Mouse (Mus musculus) kidney, postnatal 0 days (tissue): Measurements from ENCODE around the gene Vgll4. TPM values are rescaled to one million over a fixed set of nuclear protein-coding genes. Genes with fewer than 3 reads are reported as not detected.

Experiments used
- ATAC-seq: fragments of 200-750 bp; cut with Nextera tagmentation; replicated peaks from 2 replicates; pipeline ENCODE4 v1.8.0; 2017; ENCODE audit warnings: low read depth, moderate number of reproducible peaks, moderate TSS enrichment, moderate library complexity; ENCODE audit not compliant: low FRiP score
- DNase-seq: peaks from one replicate; pipeline ENCODE4 v3.0.0-alpha.2; 2016; ENCODE audit warnings: low spot score
- H3K27ac ChIP-seq: fragments of 300-500 bp; sonication (generic); 2 replicates; pipeline ENCODE4 v1.5.1; 2014; ENCODE audit warnings: mild to moderate bottlenecking
- H3K27me3 ChIP-seq: fragments of 300-500 bp; sonication (generic); 2 replicates; pipeline ENCODE4 v1.6.1; 2014; ENCODE audit warnings: low read length, mixed read lengths; ENCODE audit not compliant: insufficient read depth
- H3K36me3 ChIP-seq: fragments of 300-500 bp; sonication (generic); 2 replicates; pipeline ENCODE4 v1.6.1; 2014; ENCODE audit warnings: low read length, mixed read lengths; ENCODE audit not compliant: insufficient read depth
- H3K4me1 ChIP-seq: fragments of 300-500 bp; sonication (generic); replicated peaks from 2 replicates; pipeline ENCODE4 v1.6.1; 2014; ENCODE audit warnings: antibody characterized with exemption, low read length, mixed read lengths; ENCODE audit not compliant: insufficient read depth
- H3K4me2 ChIP-seq: fragments of 300-500 bp; sonication (generic); 2 replicates; pipeline ENCODE4 v1.6.1; 2014; ENCODE audit warnings: mild to moderate bottlenecking, low read length, moderate library complexity, mixed read lengths
- H3K4me3 ChIP-seq: fragments of 300-500 bp; sonication (generic); replicated peaks from 2 replicates; pipeline ENCODE4 v1.5.1; 2014; ENCODE audit warnings: low read depth, low read length
- H3K9ac ChIP-seq: fragments of 300-500 bp; sonication (generic); 2 replicates; pipeline ENCODE4 v1.6.1; 2014; ENCODE audit warnings: low read depth, low read length
- H3K9me3 ChIP-seq: fragments of 300-500 bp; sonication (generic); replicated peaks from 2 replicates; pipeline ENCODE4 v1.6.1; 2016; ENCODE audit warnings: low read length, inconsistent platforms, mixed read lengths
- CTCF ChIP-seq: IDR thresholded peaks from 2 replicates; pipeline ENCODE4 v1.5.1; 2016; ENCODE audit warnings: antibody characterized with exemption, low read depth, mild to moderate bottlenecking, moderate library complexity
- WGBS: fragments of 180-500 bp; shearing (Covaris S2); extraction: QIAGEN DNeasy Blood & Tissue Kit; methylation state at CpG from one replicate; pipeline ENCODE4 v1.1.7; 2014; 5-methylcytosine and 5-hydroxymethylcytosine counted together
- polyA plus RNA-seq: library from polyadenylated mRNA; unstranded; fragments of >200 nt; fragmentation: Nextera tagmentation; extraction: Ambion mirVana; gene quantifications from 2 replicates; pipeline ENCODE4 v1.2.1, GENCODE M21; 2015

Gene Vgll4
- polyA plus RNA-seq, 1 experiment from 2014 or later, result 97.2 TPM

DNA sequence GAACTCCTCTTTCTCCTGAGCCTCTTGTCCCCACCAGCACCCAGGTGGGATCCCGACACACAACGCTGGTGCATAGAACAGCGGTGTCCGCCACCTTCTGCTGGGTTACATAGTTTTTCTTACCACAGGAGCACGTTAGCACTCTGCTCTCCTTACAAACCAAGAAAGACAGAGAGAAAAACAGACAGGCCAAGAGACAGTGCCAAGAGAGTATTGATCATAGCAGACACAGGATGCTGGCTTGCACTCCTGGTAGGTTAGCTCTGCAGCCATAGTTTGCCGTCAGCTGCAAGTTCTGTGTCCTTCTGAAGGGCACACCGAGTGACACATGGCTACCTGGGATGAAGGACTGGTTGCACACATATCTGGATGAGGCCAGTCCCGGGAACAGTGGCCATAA, 39.1 kb downstream of the Vgll4 start:
- TF ChIP-seq CTCF, result no peak
- no peak for ATAC-seq
- H3K27me3 ChIP-seq, result no peaks in the 10 kb centered on the region
- 0 out of 2 replicates have a peak overlapping the region, but pooled peaks have one; percentile 44 for H3K4me2 ChIP-seq
- H3K27ac ChIP-seq, result 0 out of 2 replicates have a peak overlapping the region, but pooled peaks have one; percentile 66
- H3K9ac ChIP-seq, result no peak overlapping the region
- DNase-seq, result no peak
- no peak overlapping the region for H3K4me3 ChIP-seq
- WGBS, result 84% methylated on average over 8 of the region's 8 CpGs
- H3K36me3 ChIP-seq, result no peaks in the 10 kb centered on the region
- peaks cover 28% of the 10 kb centered on the region for H3K4me1 ChIP-seq
- H3K9me3 ChIP-seq, result no peaks in the 10 kb centered on the region

- DNase-seq (peak; percentile 61), ATAC-seq (no peak)
- Histone ChIP-seq H3K4me2 (peak overlapping the region; percentile 40), H3K36me3 (no peaks in the 10 kb centered on the region), H3K27me3 (no peaks in the 10 kb centered on the region), H3K27ac (no peak overlapping the region), H3K4me3 (no peak overlapping the region), H3K9ac (no peak overlapping the region), H3K4me1 (peaks cover 28% of the 10 kb centered on the region), H3K9me3 (no peaks in the 10 kb centered on the region)
- TF ChIP-seq CTCF, result no peak
- WGBS, result 11% methylated on average over 11 of the region's 11 CpGs
Observed at GRCm38 (mm10) chr6:114930038-114930591, 39.7 kb downstream of the Vgll4 start.

DNA sequence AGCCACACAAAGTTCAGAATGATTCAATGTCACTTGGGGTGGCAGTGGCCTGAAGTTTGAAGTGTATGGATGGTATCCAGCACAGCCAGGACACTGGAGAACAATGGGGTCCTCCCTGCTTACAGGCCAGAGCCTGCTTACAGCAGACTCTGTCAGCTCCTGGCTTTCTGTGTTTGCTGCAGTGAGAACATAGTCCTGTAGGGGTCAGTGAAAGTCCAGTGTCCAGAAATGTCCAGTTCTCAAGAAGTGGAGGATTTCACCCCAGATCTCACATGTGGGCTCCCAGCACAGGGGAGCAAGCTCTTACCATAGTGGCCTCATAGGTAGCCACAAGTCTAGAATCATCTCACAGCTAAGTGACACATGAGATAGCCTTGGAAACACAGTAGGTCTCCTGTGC, 40.4 kb downstream of the Vgll4 start:
- Histone ChIP-seq H3K36me3 (no peaks in the 10 kb centered on the region), H3K4me1 (peaks cover 28% of the 10 kb centered on the region), H3K9me3 (no peaks in the 10 kb centered on the region), H3K4me2 (no peak overlapping the region), H3K4me3 (no peak overlapping the region), H3K27me3 (no peaks in the 10 kb centered on the region), H3K9ac (no peak overlapping the region), H3K27ac (no peak overlapping the region)
- peak; percentile 82 for TF ChIP-seq CTCF
- DNase-seq (peak; percentile 78), ATAC-seq (no peak; the same call in 1 of the 2 replicates)

DNA sequence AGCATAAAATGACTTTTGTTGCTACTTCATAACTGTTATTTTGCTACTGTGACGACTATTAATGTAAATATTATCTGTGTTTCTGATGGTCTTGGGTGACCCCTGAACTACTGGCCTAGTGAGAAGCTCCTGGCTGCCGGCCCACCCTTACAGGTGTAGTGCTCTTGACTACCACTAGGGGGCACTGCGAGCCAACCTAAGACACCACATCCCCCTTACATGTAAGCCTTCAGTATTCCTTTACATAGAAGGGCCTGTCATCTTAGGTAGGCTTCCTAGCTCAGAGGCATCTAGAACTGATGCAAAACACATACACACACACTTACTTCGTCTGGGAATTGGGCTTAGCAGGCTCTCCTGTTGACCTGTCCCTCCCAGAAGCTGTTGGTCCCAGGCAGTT, 41.3 kb downstream of the Vgll4 start:
- no peak overlapping the region for H3K4me2 ChIP-seq
- peaks cover 28% of the 10 kb centered on the region for H3K4me1 ChIP-seq
- no peaks in the 10 kb centered on the region for H3K36me3 ChIP-seq
- 5% methylated on average over 4 of the region's 4 CpGs for WGBS
- no peak overlapping the region for H3K9ac ChIP-seq
- DNase-seq (peak; percentile 86), ATAC-seq (0 out of 2 replicates have a peak, but pooled peaks have one; percentile 5)
- H3K27me3 ChIP-seq, result no peaks in the 10 kb centered on the region
- no peaks in the 10 kb centered on the region for H3K9me3 ChIP-seq
- H3K4me3 ChIP-seq, result no peak overlapping the region
- peak; percentile 98 for TF ChIP-seq CTCF
- H3K27ac ChIP-seq, result no peak overlapping the region

GRCm38 (mm10) chr6:114927400-114927799, 42.4 kb downstream of the Vgll4 start:
- no peak overlapping the region for H3K4me3 ChIP-seq
- 90% methylated on average over 5 of the region's 5 CpGs for WGBS
- no peak overlapping the region for H3K9ac ChIP-seq
- H3K36me3 ChIP-seq, result no peaks in the 10 kb centered on the region
- no peak for ATAC-seq
- peaks cover 26% of the 10 kb centered on the region for H3K4me1 ChIP-seq
- H3K9me3 ChIP-seq, result no peaks in the 10 kb centered on the region
- TF ChIP-seq CTCF, result peak; percentile 45; the same call in 1 of the 2 replicates
- no peak overlapping the region for H3K27ac ChIP-seq
- H3K27me3 ChIP-seq, result no peaks in the 10 kb centered on the region
- DNase-seq, result no peak
- H3K4me2 ChIP-seq, result no peak overlapping the region

- no peak overlapping the region for H3K4me2 ChIP-seq
- no peaks in the 10 kb centered on the region for H3K9me3 ChIP-seq
- DNase-seq, result peak; percentile 85
- peak; percentile 61 for TF ChIP-seq CTCF
- H3K36me3 ChIP-seq, result no peaks in the 10 kb centered on the region
- H3K4me3 ChIP-seq, result no peak overlapping the region
- no peak for ATAC-seq
- 24% methylated on average over 6 of the region's 6 CpGs for WGBS
- H3K27ac ChIP-seq, result no peak overlapping the region
- no peaks in the 10 kb centered on the region for H3K27me3 ChIP-seq
- H3K4me1 ChIP-seq, result peaks cover 20% of the 10 kb centered on the region
- no peak overlapping the region for H3K9ac ChIP-seq
Observed at GRCm38 (mm10) chr6:114926369-114927157, 43.2 kb downstream of the Vgll4 start.
